Mouse (Mus musculus): Measurements from ENCODE around the gene Spta1. TPM values are rescaled to one million over a fixed set of nuclear protein-coding genes. Genes with fewer than 3 reads are reported as not detected.

Spta1 gene
- 0.16 TPM in 1 of 4 replicates, not detected in the others for total RNA-seq (2023; ENCODE audit: inconsistent age)

DNA sequence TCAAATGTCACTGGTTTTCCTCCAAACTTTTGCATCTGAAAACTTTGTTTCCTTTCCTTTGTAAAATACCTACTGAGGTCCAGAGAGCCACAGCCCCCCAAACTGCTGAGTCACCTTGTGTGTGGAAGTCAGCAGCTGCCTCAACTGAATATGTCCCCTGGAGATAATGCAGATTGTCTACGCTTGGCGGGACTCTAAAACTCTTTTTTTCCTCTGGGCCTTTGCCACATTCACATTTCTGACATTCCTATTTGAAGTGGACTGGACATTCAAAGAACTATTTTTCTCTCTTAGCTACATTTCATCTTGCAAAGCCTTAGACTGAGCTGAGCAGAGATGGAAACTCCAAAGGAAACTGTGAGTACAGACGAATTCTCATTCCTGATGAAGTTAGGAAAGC, at the start of gene Spta1:
TSS of gene Spta1 (plus strand) at position 172 of the 400 bp plus-strand sequence.

DNA sequence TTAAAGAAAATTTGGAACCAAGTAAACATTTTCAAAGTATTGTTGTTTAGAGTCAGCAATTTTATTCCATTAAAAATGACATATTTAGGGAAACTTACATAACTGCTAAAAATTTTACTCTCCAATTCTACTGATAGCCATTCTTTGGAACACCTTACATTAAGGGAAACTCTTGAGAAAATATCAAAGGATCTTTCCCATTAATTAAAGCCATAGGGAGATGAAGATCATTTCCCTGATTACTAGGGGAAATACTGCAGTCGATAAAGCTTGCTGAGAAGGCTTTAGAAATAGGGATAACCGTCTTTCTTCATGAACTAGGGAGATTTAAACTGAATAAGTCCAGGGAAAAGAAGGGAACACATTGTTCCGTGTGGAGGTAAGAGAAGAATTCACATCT, 41.4 kb upstream of the Spta1 start, which contains the start of gene Olfr424:
TSS of gene Olfr424 (plus strand) at position 301 of the 400 bp plus-strand sequence.

DNA sequence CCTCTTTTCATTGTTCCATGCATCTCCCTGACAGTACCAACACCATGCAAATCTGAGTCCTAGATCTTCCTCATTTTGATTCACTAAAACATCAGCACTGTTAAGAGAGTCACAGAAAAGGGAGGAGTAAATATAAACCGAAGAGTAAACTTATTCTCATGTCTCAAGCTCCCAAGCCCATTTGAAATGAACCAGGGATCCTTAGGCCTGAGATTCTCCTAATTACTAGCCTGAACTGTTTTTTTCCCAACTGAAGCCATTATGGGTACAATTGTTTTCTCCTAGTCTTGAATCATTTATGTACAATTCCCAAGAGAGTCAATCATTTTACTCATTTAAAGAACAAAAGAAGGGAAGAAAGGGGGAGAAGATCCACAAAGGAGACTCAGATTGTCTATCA, 17.2 kb upstream of the Spta1 start, which contains the start of gene Olfr420:
TSS of gene Olfr420 (plus strand) at position 301 of the 400 bp plus-strand sequence.

DNA sequence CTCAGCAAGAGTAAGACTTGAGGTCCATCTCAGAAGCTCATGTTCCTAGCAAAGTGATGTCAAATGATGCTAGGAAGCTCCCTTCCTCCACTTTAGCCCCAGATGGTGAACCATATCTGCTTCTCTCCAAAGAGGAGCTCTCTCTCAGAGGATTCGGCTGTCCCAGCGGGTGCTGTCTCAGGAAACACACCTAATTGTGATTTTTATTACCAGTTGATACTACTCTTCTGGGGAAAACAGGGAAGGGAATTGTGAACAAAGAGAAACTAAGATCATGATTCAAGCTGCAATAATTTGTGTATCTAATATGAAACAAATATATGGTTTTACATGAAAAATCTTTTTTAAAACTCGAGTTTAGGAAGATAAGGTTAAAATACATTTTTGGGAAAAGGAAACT, 79.4 kb downstream of the Spta1 start, which contains the start of gene Olfr419:
TSS of gene Olfr419 (minus strand) at position 101 of the 400 bp plus-strand sequence.

Other genes with a start within 250 kb of the Spta1 start
- 501 to 587 TPM (median 554 TPM) in 4 replicates for gene Mndal, start 230.3 kb upstream of the Spta1 start, total RNA-seq (2023; ENCODE audit: inconsistent age)
- 256 to 308 TPM (median 264 TPM) in 4 replicates for gene Ifi203, start 230.1 kb upstream of the Spta1 start, total RNA-seq (2023; ENCODE audit: inconsistent age)
- not detected in 4 replicates for gene Ifi202b, start 190.0 kb upstream of the Spta1 start, total RNA-seq (2023; ENCODE audit: inconsistent age)
- gene Ifi205, start 141.0 kb upstream of the Spta1 start, total RNA-seq (2023; ENCODE audit: inconsistent age), result 5.7 to 11.8 TPM (median 6.6 TPM) in 4 replicates
- 0.18 to 0.35 TPM (median 0.28 TPM) in 4 replicates for gene Olfr433, start 132.1 kb upstream of the Spta1 start, total RNA-seq (2023; ENCODE audit: inconsistent age)
- gene Olfr432, start 123.6 kb upstream of the Spta1 start, total RNA-seq (2023; ENCODE audit: inconsistent age), result not detected in 4 replicates
- gene Olfr430, start 106.2 kb upstream of the Spta1 start, total RNA-seq (2023; ENCODE audit: inconsistent age), result not detected in 4 replicates
- gene Olfr429, start 88.4 kb upstream of the Spta1 start, total RNA-seq (2023; ENCODE audit: inconsistent age), result not detected in 4 replicates
- gene Olfr427, start 75.9 kb upstream of the Spta1 start, total RNA-seq (2023; ENCODE audit: inconsistent age), result not detected in 4 replicates
- gene Olfr231, start 51.6 kb upstream of the Spta1 start, total RNA-seq (2023; ENCODE audit: inconsistent age), result not detected in 4 replicates
- gene Olfr424, start 41.3 kb upstream of the Spta1 start, total RNA-seq (2023; ENCODE audit: inconsistent age), result not detected in 4 replicates
- not detected in 4 replicates for gene Olfr420, start 17.1 kb upstream of the Spta1 start, total RNA-seq (2023; ENCODE audit: inconsistent age)
- gene Olfr419, start 79.3 kb downstream of the Spta1 start, total RNA-seq (2023; ENCODE audit: inconsistent age), result not detected in 4 replicates
- gene Mptx1, start 157.7 kb downstream of the Spta1 start, total RNA-seq (2023; ENCODE audit: inconsistent age), result not detected in 4 replicates
- gene Olfr417, start 192.3 kb downstream of the Spta1 start, total RNA-seq (2023; ENCODE audit: inconsistent age), result not detected in 4 replicates
- gene Olfr248, start 218.3 kb downstream of the Spta1 start, total RNA-seq (2023; ENCODE audit: inconsistent age), result not detected in 4 replicates

All from B cell, adult (primary cell).